Mouse (Mus musculus) heart, adult 9 months (tissue): ENCODE data around the gene Kifc5b.
"Not testable (repeated sequence)": the region's sequence is repeated elsewhere in the genome, so short reads cannot be mapped to it uniquely, and the experiment has no call there.

Experiments
- DNase-seq, 2 experiments: peaks; one replicate each; pipeline ENCODE4 v3.0.0; 2022; ENCODE audit warnings: low spot score in 2 of 2

Kifc5b gene

DNA sequence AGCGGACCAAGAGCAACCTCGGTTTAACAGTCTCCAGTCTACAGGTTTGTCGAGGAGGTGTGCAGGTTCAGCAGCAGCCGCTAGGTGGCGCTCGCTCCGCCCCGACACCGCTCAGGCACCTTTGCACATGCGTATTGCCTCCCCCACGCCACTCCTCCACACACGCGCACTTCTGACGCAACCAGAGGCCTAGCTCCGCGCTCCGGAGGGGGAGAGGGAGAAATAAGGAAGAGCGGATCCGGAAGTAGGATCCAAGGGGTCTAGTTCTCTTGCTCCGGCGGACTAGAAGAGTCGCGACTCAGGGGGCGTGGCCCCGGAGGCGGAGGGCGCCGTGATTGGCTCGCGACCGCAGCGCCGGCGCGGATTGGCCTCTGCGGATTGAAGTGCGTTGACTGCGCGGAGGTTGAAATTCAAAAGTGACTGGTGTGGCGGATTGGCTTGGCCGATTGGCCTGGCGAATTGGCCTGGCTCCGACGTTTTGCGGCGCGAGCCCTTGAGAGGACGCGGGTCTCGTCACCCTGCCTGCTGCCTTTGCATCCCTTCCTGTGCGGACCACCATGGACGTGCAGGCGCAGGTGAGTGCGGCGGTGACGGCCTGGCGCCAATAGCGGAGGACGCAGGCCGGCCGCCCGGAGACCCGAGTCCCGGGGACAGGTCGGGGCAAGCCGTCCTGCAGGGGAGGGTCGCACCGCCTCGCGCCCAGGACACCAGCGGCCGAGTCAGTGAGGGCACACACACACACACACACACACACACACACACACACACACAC is at the start of gene Kifc5b:
Gene Kifc5b (plus strand): TSS at position 381 of the 772 bp plus-strand sequence.
- DNase-seq = peak; percentile 99 to 100

DNA sequence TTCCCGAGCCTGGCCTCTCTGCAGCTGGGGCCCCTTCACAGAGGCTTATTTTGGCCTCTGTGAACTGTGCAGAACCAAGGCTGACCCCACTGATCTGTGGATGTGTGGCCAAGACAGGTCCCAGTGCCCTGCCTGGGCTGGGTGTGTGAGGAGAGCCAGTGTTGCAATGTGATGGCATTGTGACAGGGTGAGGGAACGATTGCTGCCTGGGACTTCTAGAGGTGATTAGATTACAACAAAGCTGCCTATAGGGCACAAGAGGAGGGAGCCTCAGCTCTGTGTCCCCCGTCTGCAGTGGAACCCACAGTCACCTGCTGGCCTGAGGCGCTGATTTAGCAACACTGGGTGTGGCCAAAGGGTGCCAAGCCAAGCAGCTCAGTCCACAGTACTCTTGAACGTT is 48.1 kb upstream of the Kifc5b start:
- DNase-seq = peak; percentile 82 to 83

DNA sequence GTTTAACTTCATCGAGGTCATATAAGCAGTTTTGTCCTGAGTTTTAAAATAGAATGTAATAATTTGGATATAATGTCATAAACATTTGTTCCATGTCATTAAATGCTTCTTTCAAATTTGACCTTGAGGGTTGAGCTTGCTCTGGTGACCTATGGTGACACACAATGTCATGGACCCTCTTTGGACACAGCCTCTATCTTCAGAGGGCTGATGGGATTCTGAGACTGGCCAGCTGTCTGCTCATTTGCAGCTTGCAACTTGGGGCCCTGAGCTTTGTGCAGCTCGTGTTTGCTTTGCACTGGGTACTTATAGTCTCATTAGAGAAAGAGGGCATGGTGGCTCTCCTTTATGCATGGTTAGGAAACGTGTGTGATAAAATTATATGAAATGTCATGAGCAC is 44.0 kb upstream of the Kifc5b start:
- DNase-seq = no peak

DNA sequence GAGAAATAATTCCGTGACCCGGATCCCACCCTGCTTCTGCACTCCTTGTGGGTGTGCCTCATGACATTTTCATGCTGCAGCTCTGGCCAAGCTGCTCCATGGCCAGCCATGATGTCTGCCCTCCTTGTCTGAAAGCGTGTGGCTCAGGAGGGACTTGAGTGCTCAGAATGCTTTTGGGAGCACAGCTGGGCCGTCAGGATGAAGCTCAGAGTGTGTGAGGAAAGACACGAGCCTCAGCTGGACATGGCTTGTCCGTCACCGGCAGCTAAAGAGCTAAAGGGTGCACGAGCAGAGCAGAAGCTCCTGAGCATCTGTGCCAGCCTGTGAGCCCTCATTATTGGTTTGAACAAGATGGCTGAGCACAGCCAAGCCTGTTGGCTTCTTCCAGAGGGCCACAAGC is 43.4 kb upstream of the Kifc5b start:
- no peak for DNase-seq

DNA sequence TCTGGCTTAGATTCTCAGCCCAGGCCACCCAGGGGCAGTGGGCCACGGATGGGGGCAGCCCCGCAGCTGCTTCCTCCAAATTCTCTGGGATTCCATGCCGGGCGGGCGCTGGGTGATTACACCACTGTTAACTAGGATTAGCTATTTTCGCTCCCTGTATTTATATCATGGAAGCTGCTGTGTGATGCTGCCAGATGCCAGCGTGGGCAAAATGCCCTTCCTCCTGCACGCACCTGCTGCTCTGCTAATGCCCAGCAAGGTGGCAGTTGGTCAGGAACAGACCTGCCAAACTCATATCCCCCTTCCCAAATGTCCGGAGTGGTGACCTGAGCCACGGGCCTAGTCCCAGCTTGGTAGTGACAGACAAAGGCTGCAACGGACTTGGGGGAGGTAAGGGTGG is 42.3 kb upstream of the Kifc5b start:
- DNase-seq = no peak

DNA sequence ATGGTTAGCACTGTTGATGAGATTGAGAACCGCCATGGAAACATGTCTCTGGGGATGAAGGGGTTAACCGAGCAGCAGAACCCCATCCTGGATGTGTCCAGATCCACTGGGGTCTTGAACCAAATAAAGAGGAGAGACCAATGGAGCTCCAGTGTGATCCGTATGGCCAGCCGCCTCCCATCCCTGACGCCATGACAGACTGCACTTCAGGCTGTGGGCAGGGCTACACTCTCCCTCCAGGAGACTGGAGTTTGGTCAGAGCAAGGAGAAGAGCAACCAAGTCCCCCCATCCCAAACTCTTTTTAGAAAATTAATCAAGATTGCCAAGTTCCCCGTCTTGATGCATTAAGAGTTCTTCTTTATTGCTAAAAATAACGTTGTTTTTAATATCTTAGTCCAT is 39.0 kb upstream of the Kifc5b start:
- DNase-seq = no peak

DNA sequence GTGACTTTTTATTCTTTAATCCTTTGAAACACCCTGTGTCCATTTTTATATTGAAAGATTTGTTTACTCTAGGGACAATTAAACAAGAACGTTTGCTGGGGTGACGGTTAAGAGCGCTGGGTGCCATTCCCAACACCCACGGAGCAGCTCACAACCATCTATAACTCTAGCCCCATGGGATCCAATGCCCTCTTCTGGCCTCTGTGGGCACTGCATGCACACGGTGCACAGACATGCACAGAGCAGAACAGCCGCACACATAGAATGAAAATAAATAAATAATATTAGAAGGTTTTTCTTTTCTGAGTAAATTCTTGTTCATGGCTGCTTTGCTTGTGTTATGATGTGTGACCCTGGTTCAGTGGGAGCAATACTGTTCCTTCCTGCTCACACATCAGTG is 37.7 kb upstream of the Kifc5b start:
- no peak for DNase-seq

DNA sequence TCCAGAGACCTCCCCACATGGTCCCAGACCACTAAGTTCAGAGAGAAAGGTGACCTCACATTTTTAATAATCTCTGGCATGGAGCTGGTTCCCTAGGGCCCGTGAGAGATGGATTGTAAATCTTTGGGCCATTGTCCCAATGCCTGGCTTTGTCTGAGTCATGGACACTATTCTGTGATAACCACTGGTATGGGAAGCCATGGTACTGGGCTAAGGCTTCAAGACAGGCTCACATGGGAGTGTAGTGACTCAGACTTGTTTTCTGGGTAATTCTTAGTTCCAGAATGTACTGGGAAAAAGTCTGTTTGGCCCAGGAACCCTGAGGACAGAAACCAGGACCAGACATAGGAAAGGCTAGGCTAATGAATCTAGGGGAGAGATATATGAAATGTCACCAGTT is 34.2 kb upstream of the Kifc5b start:
- no peak for DNase-seq

DNA sequence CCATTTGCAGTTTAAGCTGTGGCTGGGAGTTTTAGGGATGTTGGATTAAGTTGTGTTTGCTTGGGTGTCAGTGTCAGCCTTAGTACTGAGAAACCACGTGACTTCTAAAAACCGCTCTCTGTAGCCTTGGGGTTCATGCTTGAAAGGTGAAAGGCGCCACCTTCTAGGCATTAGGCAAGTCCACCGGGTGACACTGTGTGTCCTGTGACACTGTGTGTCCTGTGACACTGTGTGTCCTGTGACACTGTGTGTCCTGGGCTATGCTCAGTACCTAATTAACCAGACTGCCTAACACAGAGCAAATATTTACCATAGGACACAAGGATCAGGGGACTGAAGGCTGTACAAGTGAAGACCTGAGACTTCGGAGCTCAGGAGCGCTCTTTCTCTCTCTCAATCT is 33.3 kb upstream of the Kifc5b start:
- no peak for DNase-seq

DNA sequence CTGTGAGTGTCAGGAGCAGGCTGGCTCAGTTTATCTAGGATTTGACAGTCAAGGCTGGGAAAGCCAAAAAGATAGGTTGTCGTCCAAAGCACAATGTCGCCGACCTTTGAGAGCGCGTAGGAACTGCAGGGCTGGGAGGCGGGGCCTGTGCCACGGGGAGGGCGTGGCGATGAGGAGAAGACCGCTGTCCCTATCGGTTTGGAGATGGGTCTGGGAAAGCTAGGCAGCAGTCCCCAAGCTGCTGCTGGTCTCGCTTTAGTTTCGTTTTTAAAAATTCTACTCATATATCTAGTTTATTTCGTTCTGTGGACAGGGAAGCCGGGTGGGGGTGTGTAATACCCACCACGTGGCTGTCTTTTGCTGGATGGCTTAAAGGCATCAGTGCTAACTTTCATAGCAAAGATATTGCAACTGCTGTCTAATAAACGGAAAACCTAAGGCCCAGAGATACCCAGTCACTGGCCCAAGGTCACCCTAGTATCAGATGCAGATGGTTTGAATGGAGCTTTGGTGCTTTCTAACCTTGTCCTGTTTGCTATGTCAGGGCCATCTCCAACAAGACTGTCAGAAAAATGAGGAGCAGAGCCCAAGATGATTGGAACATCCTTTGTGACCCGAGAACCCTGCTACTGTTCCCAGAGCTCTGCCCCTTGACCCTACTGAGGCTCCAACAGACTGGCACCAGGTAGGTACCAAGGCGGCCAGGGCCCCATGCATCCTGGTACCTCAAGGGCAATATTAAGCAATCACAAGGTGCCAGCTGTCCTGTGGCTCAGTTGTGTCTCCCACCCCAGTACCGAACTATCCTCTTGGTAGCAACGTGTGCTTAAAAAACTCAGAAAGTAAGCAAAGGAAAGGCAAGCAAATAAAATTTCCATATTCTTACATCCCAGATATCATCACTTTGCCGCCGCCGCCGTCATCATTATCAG is 31.6 kb upstream of the Kifc5b start:
- DNase-seq = peak; percentile 81 to 86

DNA sequence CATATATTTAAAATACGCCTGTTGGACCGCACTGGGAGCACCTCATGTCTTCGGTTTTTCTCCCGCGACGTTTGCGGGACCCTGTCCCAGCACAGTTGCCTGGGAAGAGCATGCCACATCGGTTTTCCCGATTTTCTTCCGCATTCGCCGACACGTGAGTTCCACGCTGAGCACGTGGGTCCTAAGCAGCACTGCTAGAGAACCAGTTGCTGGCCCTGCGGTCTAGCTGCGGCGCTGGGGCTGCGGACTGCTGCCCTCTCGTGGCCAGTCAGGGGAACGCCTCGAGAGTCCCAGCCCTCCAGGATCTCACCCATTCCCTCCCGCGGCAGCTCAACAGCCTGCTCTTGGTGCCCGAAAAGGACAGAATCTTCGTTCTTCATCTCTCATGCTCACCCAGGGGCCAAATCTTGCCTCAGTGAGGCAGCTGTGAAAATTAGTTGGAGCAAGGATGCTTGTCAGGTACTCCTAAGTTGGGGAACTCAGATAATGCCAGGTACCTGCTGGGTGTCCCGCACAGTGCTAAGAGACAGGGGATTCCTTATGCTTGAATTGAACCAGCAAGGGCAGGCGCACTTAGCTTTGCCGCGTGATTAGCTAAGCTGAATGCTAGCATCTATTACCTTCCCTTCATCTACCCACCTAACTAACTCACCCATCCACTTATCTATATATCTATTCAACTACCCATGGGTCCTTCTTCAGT is 30.7 kb upstream of the Kifc5b start:
- DNase-seq = peak; percentile 85

DNA sequence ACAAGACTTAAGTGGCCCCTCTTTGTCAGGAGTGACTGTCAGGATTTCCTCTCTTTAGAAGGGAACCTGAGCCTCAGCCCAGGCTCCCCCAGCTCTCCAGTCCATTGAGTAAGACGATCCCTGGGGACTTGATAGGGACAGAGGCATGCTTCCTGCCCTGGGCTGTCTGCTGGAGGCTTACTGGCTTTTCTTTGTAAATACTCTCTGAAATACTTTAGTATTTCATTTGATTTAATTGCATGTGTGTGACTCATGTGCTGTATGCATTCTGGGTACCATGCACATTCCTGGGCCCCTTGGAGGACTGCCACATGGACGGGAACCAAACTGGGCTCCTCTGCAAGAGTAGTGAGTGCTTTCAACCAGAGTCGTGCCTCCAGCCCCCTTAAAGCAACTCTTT is 29.0 kb upstream of the Kifc5b start:
- DNase-seq = no peak

DNA sequence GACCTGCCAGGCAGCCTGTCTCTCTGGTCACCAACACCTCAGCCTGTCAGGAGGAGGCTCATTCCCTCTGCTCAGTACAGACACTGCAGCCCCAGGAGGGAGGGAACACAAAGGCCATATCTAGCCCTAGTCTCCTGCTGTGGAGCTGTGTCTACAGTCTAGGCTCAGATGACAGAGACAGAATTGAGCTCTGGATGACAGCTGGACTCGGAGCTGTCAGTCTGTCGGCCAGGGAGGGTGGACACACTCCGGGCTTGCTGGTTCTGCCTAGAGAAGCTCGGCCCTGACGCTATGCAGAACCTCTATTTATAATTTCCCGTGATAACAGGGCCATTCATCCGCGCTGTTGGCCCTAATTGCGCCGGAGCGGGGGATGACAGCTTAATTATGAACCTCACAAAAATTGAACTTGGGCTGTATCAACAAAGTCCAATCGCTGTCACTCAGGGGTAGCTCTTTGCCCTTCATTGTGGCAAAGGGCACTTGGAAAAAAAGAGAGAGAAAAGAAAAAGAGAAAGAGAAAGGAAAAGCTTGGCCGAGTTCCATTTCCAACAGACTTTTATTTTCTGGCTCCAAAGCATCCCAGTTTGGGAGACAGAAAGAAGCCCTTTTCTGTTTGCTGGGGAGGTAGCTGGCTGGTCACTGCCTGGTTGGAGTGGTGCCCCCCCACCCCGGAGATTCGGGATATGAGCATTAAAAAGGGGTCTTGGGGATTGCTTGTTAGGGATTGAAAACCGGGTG is 24.1 kb upstream of the Kifc5b start:
- DNase-seq = peak; percentile 66 to 69

DNA sequence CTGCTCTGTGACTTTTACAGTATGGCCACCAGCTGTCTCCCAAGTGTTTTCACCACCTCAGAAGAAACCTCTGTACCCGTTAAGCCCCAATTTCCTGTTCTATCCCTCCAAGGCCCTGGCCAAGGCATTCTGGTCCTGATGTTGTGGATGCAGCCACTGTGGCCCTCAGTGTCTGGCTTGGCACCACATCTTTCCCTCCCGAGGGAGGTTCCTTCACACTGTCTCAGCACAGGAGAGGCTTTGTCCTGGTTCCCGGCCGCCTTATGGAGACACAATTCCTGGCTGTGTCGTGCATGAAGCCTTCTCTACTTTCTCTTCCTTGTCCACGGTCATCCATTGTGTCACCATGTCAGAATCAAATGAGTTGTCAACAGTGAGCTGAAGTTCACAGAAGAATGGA is 23.4 kb upstream of the Kifc5b start:
- DNase-seq = no peak

DNA sequence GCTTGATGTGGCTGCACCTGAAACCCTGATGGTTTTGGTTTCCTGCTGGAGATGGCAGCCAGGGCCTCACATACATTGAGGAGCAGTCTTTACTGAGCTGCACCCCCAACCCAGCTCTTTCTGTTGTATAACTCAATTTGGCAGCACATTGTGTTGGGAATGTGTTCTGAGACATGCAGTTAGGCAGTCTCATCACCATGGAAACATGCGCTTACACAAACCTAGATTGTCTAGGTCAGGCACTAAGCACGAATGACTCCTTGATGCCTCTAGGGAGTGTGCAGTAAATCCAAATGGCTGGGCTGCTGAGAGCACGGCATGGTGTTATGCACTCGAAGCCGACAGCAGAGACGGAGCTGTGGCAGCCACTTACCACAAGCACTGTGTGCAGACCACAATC is 22.5 kb upstream of the Kifc5b start:
- no peak for DNase-seq

DNA sequence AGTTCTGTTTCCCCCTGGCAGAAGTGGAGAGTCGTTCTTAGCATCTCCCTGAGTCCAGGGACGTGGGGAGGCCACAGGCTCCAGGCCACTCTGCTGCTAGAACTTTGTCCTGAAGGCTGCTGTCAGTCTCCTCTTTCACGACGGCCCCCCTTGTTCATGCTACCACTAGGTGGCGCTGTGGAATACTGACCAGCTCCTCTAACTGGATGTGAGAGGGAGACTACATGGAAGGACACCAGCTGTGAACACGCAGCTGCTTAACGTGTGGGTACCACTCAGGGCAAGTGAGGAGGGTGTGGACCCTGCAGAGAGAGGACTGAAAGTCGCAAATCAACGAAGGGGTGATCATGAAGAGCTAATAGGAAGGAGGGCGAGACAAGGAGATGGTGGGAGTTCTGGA is 21.3 kb upstream of the Kifc5b start:
- DNase-seq = peak; percentile 48 to 66

DNA sequence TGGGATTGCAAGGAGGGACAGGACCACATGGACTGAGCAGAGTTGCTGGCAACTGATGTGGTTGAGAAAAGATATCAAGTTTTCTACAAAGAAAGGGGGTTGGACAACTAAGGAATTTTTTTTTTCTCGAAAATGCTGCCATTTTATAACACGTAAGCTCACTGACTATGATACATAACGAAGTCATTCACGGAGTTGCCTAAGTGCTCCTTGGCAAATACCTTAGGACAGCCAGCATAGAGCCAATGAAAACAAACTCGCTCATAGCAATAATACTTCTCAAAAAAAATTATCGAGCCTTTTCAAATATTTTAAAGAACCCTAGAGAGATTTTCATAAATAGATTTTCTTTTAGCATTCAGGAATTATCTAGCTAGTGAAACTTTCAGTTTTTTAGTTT is 16.0 kb upstream of the Kifc5b start:
- no peak for DNase-seq

DNA sequence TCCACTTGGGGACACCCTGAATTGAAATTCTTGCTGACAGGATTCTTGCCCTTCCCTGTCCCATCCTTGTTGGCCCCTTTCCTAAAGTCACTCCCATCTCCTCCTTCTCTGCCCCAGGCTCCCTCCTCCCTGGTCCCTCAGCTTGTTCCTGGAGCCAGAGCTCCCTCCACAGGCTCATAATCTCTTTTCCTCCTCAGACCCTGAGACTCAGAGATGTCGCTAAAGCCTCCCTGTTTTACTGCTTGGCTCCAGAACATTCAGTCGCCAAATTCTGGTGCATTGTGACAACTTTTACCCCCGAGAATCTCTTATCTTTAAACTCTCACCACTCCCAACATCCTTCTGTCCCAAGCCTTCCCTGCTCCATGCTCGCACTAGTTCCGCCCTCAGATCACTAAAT is 12.6 kb upstream of the Kifc5b start:
- DNase-seq = no peak

DNA sequence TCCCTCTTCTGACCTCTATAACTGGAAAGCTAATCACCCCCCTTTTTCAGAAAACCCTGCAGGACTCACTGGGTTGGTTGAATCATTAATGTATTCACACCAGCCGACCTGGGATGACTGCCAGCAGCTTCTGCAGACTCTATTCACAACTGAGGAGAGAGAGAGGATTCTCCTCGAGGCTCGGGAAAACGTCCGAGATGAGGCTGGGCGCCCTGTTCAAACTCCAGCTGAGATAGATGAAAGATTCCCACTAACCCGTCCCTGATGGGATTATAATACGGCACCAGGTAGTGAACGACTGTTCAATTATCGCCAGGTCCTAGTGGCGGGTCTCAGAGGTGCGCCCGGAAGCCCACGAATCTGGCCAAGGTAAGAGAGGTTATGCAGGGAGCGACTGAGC is 9.4 kb upstream of the Kifc5b start:
- not testable (repeated sequence) for DNase-seq

DNA sequence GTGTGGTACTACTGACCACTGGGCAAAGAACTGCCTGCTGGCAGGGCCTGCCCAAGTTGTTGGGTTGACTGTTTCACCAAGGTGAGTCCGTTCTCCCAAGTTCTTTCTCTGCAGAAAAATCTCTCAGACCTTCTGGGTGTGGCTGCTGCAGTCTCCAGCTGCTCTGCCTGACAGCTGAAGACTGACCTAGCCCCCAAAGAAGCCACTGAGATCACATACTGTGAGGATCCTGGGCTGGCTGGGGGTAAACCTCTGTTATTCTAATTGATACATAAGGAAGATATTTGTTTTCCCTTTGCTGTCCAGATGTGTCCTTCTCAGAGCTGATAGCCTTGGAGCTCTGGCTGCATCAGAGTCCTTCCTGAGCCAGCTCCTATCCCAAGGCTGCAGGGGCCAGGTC is 1.6 kb upstream of the Kifc5b start:
- no peak for DNase-seq

DNA sequence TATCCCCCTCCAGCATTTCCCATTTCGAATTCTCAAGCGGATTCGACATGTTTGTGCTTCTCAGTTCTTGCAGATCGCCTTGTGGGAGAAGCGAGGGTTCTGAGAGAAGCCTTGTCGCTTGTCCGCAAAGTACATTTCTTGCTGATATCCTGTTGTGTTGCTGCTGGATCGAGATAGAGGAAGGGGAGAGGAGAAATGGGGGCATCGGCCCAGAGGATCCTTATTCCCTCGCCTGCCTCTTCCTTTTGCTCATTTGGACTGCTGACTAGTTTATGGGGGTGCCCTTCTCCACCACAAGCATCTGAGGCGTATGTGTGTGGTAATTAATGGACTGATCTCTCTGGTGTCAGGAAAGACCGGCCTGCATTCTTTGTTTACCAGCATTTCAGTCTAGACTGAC is 669 bp downstream of the Kifc5b start:
- not testable (repeated sequence) for DNase-seq

DNA sequence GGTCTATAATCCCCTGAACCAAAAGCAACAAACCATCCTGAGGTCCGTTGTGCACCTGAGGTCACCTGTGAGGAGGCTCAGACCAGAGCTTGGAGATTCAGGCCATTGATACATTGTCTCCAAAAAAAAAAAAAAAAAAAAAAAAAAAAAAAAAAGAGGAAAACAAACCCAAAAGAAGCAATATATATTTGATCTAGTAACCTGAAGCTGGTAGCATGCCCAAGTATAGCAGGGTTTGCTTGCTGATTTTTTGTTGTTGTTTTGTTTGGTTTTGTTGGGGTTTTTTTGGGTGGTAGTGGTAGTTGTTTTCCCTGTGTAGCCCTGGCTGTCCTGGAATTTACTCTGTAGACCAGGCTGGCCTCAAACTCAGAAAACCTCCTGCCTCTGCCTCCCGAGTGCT is 1.5 kb downstream of the Kifc5b start:
- no peak for DNase-seq
